Mouse (Mus musculus): Measurements from ENCODE around the gene Rab39.

The Rab39 gene

DNA sequence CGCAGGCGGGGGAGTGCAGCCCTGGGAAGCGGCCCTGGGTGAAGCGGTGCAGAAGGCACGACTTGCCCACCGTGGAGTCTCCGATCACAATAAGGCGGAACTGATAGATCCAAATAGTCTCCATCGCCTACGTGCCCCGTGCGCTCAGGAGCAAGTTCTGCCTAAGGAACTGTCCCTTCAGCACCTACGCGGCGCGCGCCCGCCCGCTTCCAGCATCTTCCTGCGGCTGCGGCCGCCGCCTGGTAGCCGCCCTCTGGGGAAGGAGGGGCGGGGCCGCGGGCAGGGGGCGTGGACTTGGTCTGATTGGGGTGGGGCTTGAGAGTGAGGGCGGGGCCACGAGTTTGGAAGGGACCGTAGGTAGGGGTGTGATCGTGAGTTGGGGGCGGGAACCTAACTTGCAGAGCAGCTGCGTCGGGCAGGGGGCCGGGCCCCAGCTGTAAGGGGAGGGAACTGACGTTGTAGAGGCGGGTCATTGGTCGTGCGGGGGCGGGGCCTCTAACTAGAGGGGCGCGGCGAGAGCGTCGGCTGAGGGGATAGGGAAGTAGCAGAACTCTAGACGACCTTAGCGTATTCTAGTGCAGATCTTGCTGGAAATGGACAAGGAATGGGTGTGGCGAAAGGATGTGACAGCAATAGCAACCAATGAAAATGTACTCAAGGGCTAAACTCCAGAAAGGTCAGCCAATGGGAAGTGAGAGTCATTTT lies at the start of gene Rab39:
Rab39 (minus strand) TSS at position 241 of the 705 bp plus-strand sequence.
- DNase-seq (ENCODE audit: extremely low read depth, low read depth) = peak; percentile 88

- DNase-seq (ENCODE audit: extremely low read depth, low read depth) = no peak
Measured at GRCm38 (mm10) chr9:53754801-53755200, 48.8 kb upstream of the Rab39 start.

- no peak for DNase-seq (ENCODE audit: extremely low read depth, low read depth)
Measured at GRCm38 (mm10) chr9:53750899-53751298, 44.9 kb upstream of the Rab39 start.

- DNase-seq (ENCODE audit: extremely low read depth, low read depth) = no peak
Measured at GRCm38 (mm10) chr9:53750411-53750810, 44.4 kb upstream of the Rab39 start.

GRCm38 (mm10) chr9:53740829-53741404 lies 34.9 kb upstream of the Rab39 start:
- peak; percentile 6 for DNase-seq (ENCODE audit: extremely low read depth, low read depth)

DNA sequence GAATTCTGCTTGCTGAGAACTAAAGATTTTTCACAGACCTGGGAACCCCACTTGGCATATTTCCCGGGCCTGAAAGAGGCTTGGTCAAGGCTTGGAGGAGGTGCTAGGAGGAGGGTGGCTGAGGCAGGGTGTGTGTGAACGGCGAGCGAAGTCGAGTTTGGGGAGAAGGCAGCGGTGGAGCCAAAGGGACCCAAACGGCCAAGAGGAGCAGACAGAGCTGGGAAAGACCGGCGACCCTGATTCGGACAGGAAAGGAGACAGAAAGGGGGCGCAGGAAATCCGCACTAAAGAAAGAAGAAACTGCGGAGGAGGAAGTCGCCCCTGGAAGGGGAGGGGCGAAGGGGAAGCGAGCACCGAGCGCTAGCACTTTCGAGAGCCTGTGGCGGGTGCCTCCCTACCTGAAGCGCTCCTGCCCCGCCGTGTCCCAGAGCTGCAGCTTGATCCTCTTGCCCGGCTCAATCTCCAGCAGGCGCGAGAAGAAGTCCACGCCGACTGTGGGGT lies 491 bp downstream of the Rab39 start:
- DNase-seq (ENCODE audit: extremely low read depth, low read depth) = no peak

DNA sequence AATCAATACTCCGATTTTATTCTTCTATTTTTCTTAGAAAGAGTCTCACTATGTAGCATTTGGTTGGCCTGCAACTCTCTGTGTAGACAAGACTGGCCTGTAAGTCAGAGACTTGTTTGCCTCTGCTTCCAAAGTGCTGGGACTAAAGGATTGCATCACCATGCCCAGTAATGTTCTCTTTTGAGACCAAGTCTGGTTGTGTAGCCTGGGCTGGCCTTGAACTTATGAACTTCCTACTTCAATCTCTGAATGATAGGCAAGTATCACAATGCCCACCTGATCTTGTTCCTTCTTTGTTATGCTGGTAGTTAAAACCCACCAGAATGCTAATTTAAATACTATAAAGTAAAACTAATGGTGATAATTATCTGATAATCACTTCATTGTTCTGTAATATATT lies 3.0 kb downstream of the Rab39 start:
- DNase-seq (ENCODE audit: extremely low read depth, low read depth) = no peak

- peak; percentile 83 for DNase-seq (ENCODE audit: extremely low read depth, low read depth)
Measured at GRCm38 (mm10) chr9:53700496-53700895, 5.5 kb downstream of the Rab39 start.

DNA sequence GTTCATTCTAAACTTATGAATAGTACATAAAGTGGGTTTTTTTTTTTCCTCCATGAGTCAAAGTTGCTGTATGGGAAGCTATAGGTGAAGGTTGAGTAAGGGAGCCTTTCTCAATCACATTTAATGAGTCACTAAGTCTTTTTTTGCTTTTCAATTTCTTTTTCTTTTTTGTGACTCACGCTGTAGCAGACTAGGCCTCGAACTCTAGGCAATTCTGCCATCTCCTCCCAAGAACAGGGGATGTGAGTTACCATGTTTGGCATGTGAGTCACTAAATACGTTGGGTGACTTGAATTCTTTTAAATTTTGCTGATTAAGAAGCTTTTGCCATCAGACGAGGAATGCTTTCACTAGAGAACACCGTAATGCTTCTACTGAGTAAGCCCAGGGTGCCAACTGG lies 10.2 kb downstream of the Rab39 start:
- DNase-seq (ENCODE audit: extremely low read depth, low read depth) = no peak

- peak; percentile 87 for DNase-seq (ENCODE audit: extremely low read depth, low read depth)
Measured at GRCm38 (mm10) chr9:53693718-53694117, 12.3 kb downstream of the Rab39 start.

GRCm38 (mm10) chr9:53691745-53692670 lies 14.0 kb downstream of the Rab39 start:
- no peak for DNase-seq (ENCODE audit: extremely low read depth, low read depth)

DNA sequence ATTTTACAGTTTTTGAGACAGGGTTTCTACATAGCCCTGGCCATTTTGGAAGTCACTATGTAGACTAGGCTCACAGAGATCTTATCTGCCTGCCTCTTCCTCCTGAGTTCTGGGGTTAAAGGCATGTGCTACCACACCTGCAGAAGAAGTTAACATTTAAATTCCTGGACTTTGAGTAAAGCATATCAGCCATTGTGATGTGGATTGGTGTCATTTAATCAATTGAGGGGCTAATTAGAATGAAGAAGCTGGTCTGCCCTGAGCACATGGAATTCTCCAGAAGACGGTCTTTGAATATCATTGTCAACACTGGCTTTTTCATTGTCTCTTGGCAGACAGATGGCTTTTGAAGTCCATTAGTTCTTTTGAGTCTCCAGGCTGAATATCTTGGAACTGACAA lies 25.2 kb downstream of the Rab39 start:
- DNase-seq (ENCODE audit: extremely low read depth, low read depth) = no peak

GRCm38 (mm10) chr9:53676921-53677320 lies 29.1 kb downstream of the Rab39 start:
- no peak for DNase-seq (ENCODE audit: extremely low read depth, low read depth)

DNA sequence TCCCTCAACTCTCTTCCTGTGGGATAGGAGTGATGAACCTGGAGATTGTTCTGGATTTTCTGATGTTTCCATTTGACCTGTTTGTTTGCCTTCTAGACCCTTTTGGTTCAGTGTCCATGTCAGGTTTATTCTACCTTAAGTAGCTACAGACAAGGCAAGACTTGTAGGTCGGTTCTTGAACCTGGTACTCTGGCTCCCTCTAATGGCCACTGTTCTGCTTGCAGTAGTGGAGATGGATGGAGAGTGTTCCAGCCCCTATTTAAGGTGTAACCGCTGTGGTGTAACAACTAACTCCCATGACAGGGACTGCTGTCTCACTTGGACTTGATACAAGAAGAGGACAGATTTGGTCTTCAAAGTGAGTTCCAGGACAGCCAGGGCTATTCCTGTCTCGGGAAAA lies 32.5 kb downstream of the Rab39 start:
- DNase-seq (ENCODE audit: extremely low read depth, low read depth) = peak; percentile 78

DNA sequence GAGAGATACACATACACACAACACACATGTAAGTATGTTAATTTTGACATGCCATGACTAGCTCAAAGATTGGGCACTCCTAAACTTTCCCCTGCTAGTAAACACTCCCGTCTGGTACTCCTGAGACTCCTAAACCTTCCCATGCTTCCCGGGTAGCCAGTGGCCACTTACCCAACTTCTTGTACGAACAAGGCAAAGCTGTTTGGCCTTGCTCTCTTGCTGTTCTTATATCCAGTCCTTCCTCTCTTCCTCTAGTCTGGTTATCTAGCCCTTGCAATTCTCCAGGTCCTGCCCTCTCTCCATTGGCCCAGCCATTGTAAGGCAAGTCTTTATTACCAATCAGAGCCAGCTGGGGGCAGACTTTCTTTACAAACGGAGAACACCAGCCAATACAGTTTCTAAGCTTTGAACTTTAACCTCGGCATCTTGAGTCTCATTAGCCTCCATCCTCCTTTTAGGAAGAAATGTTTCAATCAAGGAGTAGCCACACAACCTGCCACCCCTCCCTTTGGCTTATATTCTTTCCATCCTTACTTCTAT lies 36.3 kb downstream of the Rab39 start, which contains the start of gene Cul5:
Cul5 (minus strand) TSS at position 335 of the 540 bp plus-strand sequence.
- peak; percentile 96 for DNase-seq (ENCODE audit: extremely low read depth, low read depth)

DNA sequence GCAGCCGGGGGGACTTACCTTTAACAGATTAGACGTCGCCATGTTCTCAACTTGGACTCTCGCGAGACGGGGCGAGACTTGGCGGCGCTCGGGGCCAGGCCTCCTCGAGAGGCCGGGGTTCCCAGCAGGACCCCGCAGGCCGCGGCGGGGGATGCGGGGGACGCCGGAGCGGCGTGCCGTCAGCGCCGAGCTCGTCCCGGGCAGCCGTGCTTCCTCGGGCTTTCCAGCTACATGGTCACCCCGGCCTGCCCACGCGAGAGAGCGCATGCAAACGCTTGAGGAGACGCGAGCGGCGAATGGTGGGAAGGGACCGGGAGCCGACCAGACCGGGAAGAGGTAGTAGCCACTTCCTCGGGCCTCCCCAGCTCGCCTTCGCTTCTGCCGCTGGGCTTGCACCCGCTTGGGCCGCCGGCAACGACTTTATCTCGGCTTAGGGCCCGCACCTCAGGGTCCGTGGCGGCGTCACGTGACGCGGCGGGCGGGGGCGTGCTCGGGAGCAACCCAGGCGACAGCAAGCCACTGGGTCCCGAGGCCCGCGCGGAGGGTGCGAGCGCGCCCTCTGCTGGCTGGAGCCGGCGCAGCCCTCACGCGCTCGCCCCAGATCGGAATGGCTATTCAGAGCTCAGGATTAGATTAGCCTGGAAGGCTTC lies 38.9 kb downstream of the Rab39 start:
- peak; percentile 79 for DNase-seq (ENCODE audit: extremely low read depth, low read depth)

GRCm38 (mm10) chr9:53666665-53667019 lies 39.4 kb downstream of the Rab39 start:
- DNase-seq (ENCODE audit: extremely low read depth, low read depth) = no peak

DNA sequence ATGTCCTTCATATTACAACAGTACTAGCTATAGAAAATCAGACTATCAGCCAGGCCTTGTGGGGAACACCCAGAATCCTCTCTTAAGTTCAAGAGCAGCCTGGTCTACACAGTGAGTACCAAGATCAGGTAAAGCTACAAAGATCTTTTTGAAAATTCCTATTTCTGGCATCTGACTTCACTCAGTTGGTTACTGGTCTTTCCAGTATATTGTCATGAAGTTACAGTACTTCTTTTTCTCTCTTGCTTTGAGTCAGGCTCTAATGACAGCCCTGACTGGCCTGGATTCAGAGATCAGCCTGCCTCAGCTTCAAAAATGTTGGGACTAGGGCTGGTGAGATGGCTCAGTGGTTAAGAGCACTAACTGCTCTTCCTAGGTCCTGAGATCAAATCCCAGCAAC lies 40.6 kb downstream of the Rab39 start:
- no peak for DNase-seq (ENCODE audit: extremely low read depth, low read depth)

DNA sequence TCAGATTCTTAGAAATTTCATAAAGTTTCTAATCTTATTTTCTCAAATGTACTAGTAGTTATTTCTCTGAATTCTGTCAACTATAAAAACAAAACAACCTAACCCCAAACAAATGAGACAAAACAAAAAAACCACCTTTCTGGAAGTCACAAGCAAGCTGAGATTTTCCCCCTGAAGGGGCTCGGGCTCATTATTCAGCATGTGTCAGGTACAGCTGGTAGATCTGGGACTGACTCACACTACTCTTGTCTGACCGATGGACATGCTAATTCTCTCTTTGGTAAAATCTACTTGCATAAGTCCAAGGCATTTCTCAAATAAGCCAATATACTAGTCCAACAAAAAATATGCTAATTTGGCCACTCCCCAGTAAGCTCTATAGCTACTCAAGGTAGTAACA lies 41.2 kb downstream of the Rab39 start:
- DNase-seq (ENCODE audit: extremely low read depth, low read depth) = no peak

- DNase-seq (ENCODE audit: extremely low read depth, low read depth) = no peak
Measured at GRCm38 (mm10) chr9:53634796-53635195, 71.2 kb downstream of the Rab39 start.
